Mouse (Mus musculus) limb, embryonic 10.5 days (tissue): ENCODE measurements around the gene Ppcdc. TPM values are rescaled to one million over a fixed set of nuclear protein-coding genes. Genes with fewer than 3 reads are reported as not detected.

Experiments used
- DNase-seq: peaks from one replicate; pipeline ENCODE4 v3.0.0-alpha.2; 2017; ENCODE audit warnings: low spot score
- H3K27ac ChIP-seq: fragments of 300-500 bp; sonication (generic); 2 replicates; pipeline ENCODE4 v1.5.1; 2016; ENCODE audit warnings: mild to moderate bottlenecking
- H3K27me3 ChIP-seq: fragments of 300-500 bp; sonication (generic); 2 replicates; pipeline ENCODE4 v1.6.1; 2016; ENCODE audit warnings: low read depth, mild to moderate bottlenecking; ENCODE audit not compliant: poor library complexity, severe bottlenecking
- H3K36me3 ChIP-seq: fragments of 300-500 bp; sonication (generic); 2 replicates; pipeline ENCODE4 v1.6.1; 2016; ENCODE audit warnings: mild to moderate bottlenecking, moderate library complexity
- H3K4me1 ChIP-seq: fragments of 300-500 bp; sonication (generic); 2 replicates; pipeline ENCODE4 v1.6.1; 2016
- H3K4me3 ChIP-seq: fragments of 300-500 bp; sonication (generic); 2 replicates; pipeline ENCODE4 v1.5.1; 2016; ENCODE audit warnings: mild to moderate bottlenecking, moderate library complexity
- H3K9me3 ChIP-seq: fragments of 300-500 bp; sonication (generic); replicated peaks from 2 replicates; pipeline ENCODE4 v1.6.1; 2016; ENCODE audit warnings: mild to moderate bottlenecking
- WGBS: fragments of 180-500 bp; shearing (Covaris S2); methylation state at CpG from one replicate; pipeline ENCODE4 v1.1.7; 2016; 5-methylcytosine and 5-hydroxymethylcytosine counted together
- polyA plus RNA-seq: library from polyadenylated mRNA; unstranded; fragments of >200 nt; fragmentation: Nextera tagmentation; extraction: Ambion mirVana; gene quantifications from 2 replicates; pipeline ENCODE4 v1.2.1, GENCODE M21; 2016

Ppcdc gene
- polyA plus RNA-seq, 1 experiment from 2014 or later = 28.5 TPM

DNA sequence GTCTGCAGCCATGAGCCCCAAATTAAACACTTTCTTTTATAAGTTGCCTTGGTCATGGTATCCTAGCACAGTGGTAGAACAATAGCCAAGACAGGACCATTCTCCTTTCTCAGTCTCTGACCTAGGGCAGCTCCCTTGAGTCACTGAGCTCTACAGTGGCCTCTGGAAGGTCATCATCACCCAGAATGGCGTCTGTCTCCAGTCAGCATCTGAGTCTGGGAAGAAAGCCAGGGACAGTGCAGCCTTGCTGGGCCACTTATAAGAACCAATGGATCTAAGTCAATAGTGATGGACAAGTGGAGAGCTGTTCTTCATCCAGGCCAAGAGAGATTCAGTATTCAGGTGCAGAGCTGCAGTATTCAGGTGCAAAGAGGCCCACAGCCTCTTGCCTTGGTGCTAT, 101.2 kb downstream of the Ppcdc start:
- WGBS = 91% methylated on average over 1 of the region's 1 CpGs
- Histone ChIP-seq H3K9me3 (no peaks in the 10 kb centered on the region), H3K27ac (no peak overlapping the region), H3K4me1 (no peaks in the 10 kb centered on the region), H3K4me3 (no peak overlapping the region), H3K27me3 (no peaks in the 10 kb centered on the region), H3K36me3 (no peaks in the 10 kb centered on the region)
- DNase-seq = no peak

Other genes with a start within 250 kb of the Ppcdc start
- gene Trcg1, start 203.6 kb downstream of the Ppcdc start, polyA plus RNA-seq = not detected in 2 replicates
- 17.7 and 19.2 TPM in 2 replicates for gene 1700017B05Rik, start 177.5 kb downstream of the Ppcdc start, polyA plus RNA-seq
- gene Scamp5, start 27.9 kb upstream of the Ppcdc start, polyA plus RNA-seq = 4.3 and 4.5 TPM in 2 replicates
- 0.55 and 1.2 TPM in 2 replicates for gene Rpp25, start 63.9 kb upstream of the Ppcdc start, polyA plus RNA-seq
- 635 and 703 TPM in 2 replicates for gene Cox5a, start 81.2 kb upstream of the Ppcdc start, polyA plus RNA-seq
- gene Fam219b, start 97.4 kb upstream of the Ppcdc start, polyA plus RNA-seq = 17.7 and 18.3 TPM in 2 replicates
- 60.0 and 61.3 TPM in 2 replicates for gene Mpi, start 112.6 kb upstream of the Ppcdc start, polyA plus RNA-seq
- gene Scamp2, start 120.8 kb upstream of the Ppcdc start, polyA plus RNA-seq = 37.4 and 41.9 TPM in 2 replicates
- 10.1 and 12.0 TPM in 2 replicates for gene Ulk3, start 149.3 kb upstream of the Ppcdc start, polyA plus RNA-seq
- gene Cplx3, start 166.2 kb upstream of the Ppcdc start, polyA plus RNA-seq = not detected in 2 replicates
- gene Lman1l, start 180.7 kb upstream of the Ppcdc start, polyA plus RNA-seq = not detected in 2 replicates
- gene Csk, start 213.5 kb upstream of the Ppcdc start, polyA plus RNA-seq = 33.2 and 40.1 TPM in 2 replicates
- gene Cyp1a2, start 243.6 kb upstream of the Ppcdc start, polyA plus RNA-seq = not detected in 2 replicates
- 0.11 TPM in 1 of 2 replicates, not detected in the other for gene Cyp1a1, start 247.8 kb upstream of the Ppcdc start, polyA plus RNA-seq